ENCODE assay signal across 13 mouse cellular contexts in genomic region chr12:35161690-35162089, GRCm38 (mm10).
DNase-seq lines count a peak whose midpoint lies in the region; ATAC-seq and TF ChIP-seq lines count a peak whose summit lies in the region.
"Had no signal": no experiment of that assay in that cellular context is flagged by ENCODE, and none has a peak within 500 bp of the region (broad histone marks: within the 10 kb centered on the region; RNA-seq: fewer than 3 reads in every experiment).

No protein-coding gene starts in this region.

- no peak for ATAC-seq in heart, postnatal 0 days (ENCODE audit: insufficient read depth, low read depth)

- no peaks in the 10 kb centered on the region for H3K4me1 ChIP-seq in heart, postnatal 0 days (ENCODE audit: control insufficient read depth, insufficient read depth)
- no peaks in the 10 kb centered on the region for H3K4me1 ChIP-seq in lung, adult 2 months (ENCODE audit: control insufficient read depth, insufficient read depth, low read length)
- H3K4me1 ChIP-seq in limb, embryonic 10.5 days = no peaks in the 10 kb centered on the region
- H3K4me1 ChIP-seq: heart, embryonic 13.5 days; hindbrain, embryonic 12.5 days had no signal

- no peaks in the 10 kb centered on the region for H3K9me3 ChIP-seq in heart, postnatal 0 days (replicated peaks; ENCODE audit: control insufficient read depth, low read length)
- no peaks in the 10 kb centered on the region for H3K9me3 ChIP-seq in limb, embryonic 10.5 days (replicated peaks)
- H3K9me3 ChIP-seq: heart, embryonic 13.5 days; hindbrain, embryonic 12.5 days had no signal

- WGBS in heart, postnatal 0 days = 51% methylated on average over 4 of the region's 4 CpGs
- WGBS in lung, adult 2 months = 44% methylated on average over 4 of the region's 4 CpGs
- 84% methylated on average over 4 of the region's 4 CpGs for WGBS in limb, embryonic 10.5 days

- no peak overlapping the region for H3K4me3 ChIP-seq in heart, postnatal 0 days (ENCODE audit: low read depth, low read length)
- no peak overlapping the region for H3K4me3 ChIP-seq in lung, adult 2 months (replicated peaks; ENCODE audit: extremely low read depth, low read depth, low read length)
- H3K4me3 ChIP-seq in limb, embryonic 10.5 days = no peak overlapping the region
- H3K4me3 ChIP-seq: heart, embryonic 13.5 days; hindbrain, embryonic 12.5 days had no signal

- H3K36me3 ChIP-seq in heart, postnatal 0 days (replicated peaks; ENCODE audit: control insufficient read depth, insufficient read depth, low read length) = no peaks in the 10 kb centered on the region
- no peaks in the 10 kb centered on the region for H3K36me3 ChIP-seq in limb, embryonic 10.5 days
- H3K36me3 ChIP-seq: heart, embryonic 13.5 days; hindbrain, embryonic 12.5 days had no signal

- no peak overlapping the region for H3K27ac ChIP-seq in heart, postnatal 0 days (ENCODE audit: low read depth)
- no peak overlapping the region for H3K27ac ChIP-seq in limb, embryonic 10.5 days
- H3K27ac ChIP-seq: heart, embryonic 13.5 days; hindbrain, embryonic 12.5 days had no signal

- H3K4me2 ChIP-seq in heart, postnatal 0 days (ENCODE audit: low read depth, low read length) = no peak overlapping the region
- H3K4me2 ChIP-seq: heart, embryonic 13.5 days; hindbrain, embryonic 12.5 days had no signal

- TF ChIP-seq EP300 in heart, postnatal 0 days (IDR thresholded peaks at IDR 0.05; ENCODE audit: low read depth) = no peak

- TF ChIP-seq POLR2A in lung, adult 2 months (IDR thresholded peaks at IDR 0.05; ENCODE audit: borderline replicate concordance, extremely low read depth, low read depth, low read length) = no peak

- peak; percentile 31; the same call in 1 of the 2 replicates for TF ChIP-seq CTCF in heart, postnatal 0 days (IDR thresholded peaks at IDR 0.05; ENCODE audit: low read depth)
- no peak for TF ChIP-seq CTCF in lung, adult 2 months (IDR thresholded peaks at IDR 0.05; ENCODE audit: insufficient read depth, low read length)

- DNase-seq in adrenal gland, postnatal 14 days = peak; percentile 18
- no peak for DNase-seq in adrenal gland, adult 18-20 months (ENCODE audit: low spot score in 2 of 2)
- DNase-seq in heart, postnatal 0 days (ENCODE audit: low spot score) = peak; percentile 21
- DNase-seq in heart, postnatal 10 days = no peak
- peak; percentile 12 for DNase-seq in lung, postnatal 10 days
- DNase-seq in lung, adult 2 months = no peak
- DNase-seq in lung, postnatal 36 days = peak; percentile 29
- DNase-seq in limb, embryonic 10.5 days (ENCODE audit: low spot score) = no peak
- DNase-seq: gastrocnemius, postnatal 14 days; kidney, adult 18-20 months; spleen, adult 18-20 months had no signal

- intact Hi-C loops in heart, postnatal 10 days (cut with DNase I) = loop anchor here (5.0 kb wide), 1 partner anchor 499 kb away; no protein-coding TSS in a partner anchor

- H3K9ac ChIP-seq in heart, postnatal 0 days (replicated peaks; ENCODE audit: low read depth, low read length) = no peak overlapping the region
- H3K9ac ChIP-seq: heart, embryonic 13.5 days; hindbrain, embryonic 12.5 days had no signal

- no peaks in the 10 kb centered on the region for H3K27me3 ChIP-seq in heart, postnatal 0 days (ENCODE audit: control insufficient read depth, insufficient read depth, low read length)
- H3K27me3 ChIP-seq in limb, embryonic 10.5 days (ENCODE audit: low read depth, poor library complexity, severe bottlenecking) = no peaks in the 10 kb centered on the region
- H3K27me3 ChIP-seq: heart, embryonic 13.5 days; hindbrain, embryonic 12.5 days had no signal

Comparison
In these comparisons a context has a peak if more than half of its experiments do, and no peak if none do; other contexts are left out.
1. DNase-seq: peak in adrenal gland, postnatal 14 days (single experiment), heart, postnatal 0 days (single experiment), lung, postnatal 10 days (single experiment) and lung, postnatal 36 days (single experiment); none in adrenal gland, adult 18-20 months (0 of 2), heart, postnatal 10 days (0 of 2), lung, adult 2 months (single experiment) and limb, embryonic 10.5 days (single experiment).